Mouse (Mus musculus) ES-E14 (cell line): ENCODE measurements at regions not wholly inside any gene's neighbourhood (a gene's known extent, or its start where the extent isn't known, plus 50 kb on each side); places are given as distances from the start of the nearest gene placed in this dataset.

Source experiments
- DNase-seq: peaks from one replicate; pipeline ENCODE4 v3.0.0-alpha.2; 2013; ENCODE audit warnings: low read depth, low spot score
- H3K27ac ChIP-seq: 2 replicates; pipeline ENCODE4 v1.5.1; 2012; ENCODE audit warnings: low read depth, mild to moderate bottlenecking, low read length, moderate library complexity, mixed read lengths; ENCODE audit not compliant: poor library complexity, insufficient read depth, severe bottlenecking
- H3K36me3 ChIP-seq: 2 replicates; pipeline ENCODE4 v1.6.1; 2012; ENCODE audit warnings: mild to moderate bottlenecking, low read length, moderate library complexity, mixed read lengths; ENCODE audit not compliant: control insufficient read depth, poor library complexity, insufficient read depth, severe bottlenecking
- H3K4me1 ChIP-seq, 2 experiments: fragments of 150-350 bp in 1 of 2; sonication (generic) in 1 of 2; 2 replicates each; pipeline ENCODE4 v1.6.1; 2012; ENCODE audit warnings: low read length in 2 of 2, mild to moderate bottlenecking in 1 of 2, mixed read lengths in 1 of 2; ENCODE audit not compliant: control insufficient read depth in 2 of 2, insufficient read depth in 2 of 2, poor library complexity in 1 of 2
- H3K4me3 ChIP-seq, 2 experiments: fragments of 150-350 bp in 1 of 2; sonication (generic) in 1 of 2; 2 replicates each; pipeline ENCODE4 v1.5.1; 2012; ENCODE audit warnings: low read length in 2 of 2, low read depth in 1 of 2, mild to moderate bottlenecking in 1 of 2, mixed read lengths in 1 of 2; ENCODE audit not compliant: insufficient read depth in 1 of 2, poor library complexity in 1 of 2, severe bottlenecking in 1 of 2
- H3K9ac ChIP-seq: 2 replicates; pipeline ENCODE4 v1.6.1; 2012; ENCODE audit warnings: low read depth, mild to moderate bottlenecking, low read length, mixed read lengths; ENCODE audit not compliant: poor library complexity, insufficient read depth, severe bottlenecking
- H3K9me3 ChIP-seq: fragments of 150-350 bp; sonication (generic); 2 replicates; pipeline ENCODE4 v1.6.1; 2012; ENCODE audit warnings: low read depth, mild to moderate bottlenecking, low read length; ENCODE audit not compliant: control insufficient read depth, insufficient read depth
- CHD2 ChIP-seq: IDR thresholded peaks from 2 replicates; pipeline ENCODE4 v1.6.1; 2014; ENCODE audit warnings: mild to moderate bottlenecking, low read depth, low read length, inconsistent platforms
- HCFC1 ChIP-seq: IDR thresholded peaks from 2 replicates; pipeline ENCODE4 v1.6.1; 2012; ENCODE audit warnings: low read length, inconsistent platforms, borderline replicate concordance; ENCODE audit not compliant: insufficient read depth
- MAFK ChIP-seq: IDR thresholded peaks from 2 replicates; pipeline ENCODE4 v1.6.1; 2014; ENCODE audit warnings: mild to moderate bottlenecking, low read depth, low read length, inconsistent platforms; ENCODE audit not compliant: insufficient read depth
- ZC3H11A ChIP-seq: IDR thresholded peaks from 2 replicates; pipeline ENCODE4 v1.6.1; 2012; ENCODE audit warnings: low read depth, mild to moderate bottlenecking, inconsistent platforms, low read length, borderline replicate concordance
- ZNF384 ChIP-seq: IDR thresholded peaks from 2 replicates; pipeline ENCODE4 v1.6.1; 2012; ENCODE audit warnings: low read depth, low read length, inconsistent platforms
- in situ Hi-C, 2 experiments: fragments of 600-800 bp; cut with MboI; formaldehyde crosslinking; loops; one replicate each; pipeline ENCODE4 v1.15.1; 2025; ENCODE audit warnings: low sequenced_read_pairs in 2 of 2, inconsistent platforms in 1 of 2; ENCODE audit not compliant: unreplicated experiment in 2 of 2

DNA sequence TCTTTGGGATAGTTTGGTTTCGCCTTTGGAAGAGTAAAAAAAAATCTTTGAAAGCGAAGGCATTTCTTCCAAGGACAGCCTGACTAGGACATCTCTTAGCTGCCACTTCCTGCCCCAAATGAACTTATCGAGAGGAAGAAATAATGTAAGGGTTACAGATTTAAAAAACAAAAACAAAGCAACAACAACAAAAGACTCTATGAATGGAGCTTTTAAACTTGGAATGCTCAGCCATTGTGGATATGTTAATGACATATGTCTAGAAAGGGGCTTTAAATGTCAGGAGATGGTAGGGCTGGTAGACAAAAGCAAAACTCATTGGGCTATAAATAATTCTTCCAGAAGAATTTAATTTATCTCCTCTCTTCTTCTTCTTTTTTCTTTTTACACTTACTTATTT, 2041.7 kb downstream of the A830018L16Rik start:
- H3K9ac ChIP-seq = no peak overlapping the region
- no peak overlapping the region for H3K4me3 ChIP-seq
- H3K27ac ChIP-seq = no peak overlapping the region; the same call in 1 of the 2 replicates
- in situ Hi-C loops = no loop called here
- TF ChIP-seq HCFC1 (no peak), MAFK (no peak), CHD2 (no peak), ZNF384 (no peak), ZC3H11A (no peak)
- peaks cover 5% of the 10 kb centered on the region; the same call in 1 of the 2 replicates for H3K9me3 ChIP-seq
- H3K4me1 ChIP-seq = no peaks in the 10 kb centered on the region
- H3K36me3 ChIP-seq = no peaks in the 10 kb centered on the region
- DNase-seq = peak; percentile 24

GRCm38 (mm10) chr1:13464311-13464710, 2050.4 kb downstream of the A830018L16Rik start:
- Histone ChIP-seq H3K36me3 (no peaks in the 10 kb centered on the region), H3K4me1 (no peaks in the 10 kb centered on the region), H3K9me3 (peaks cover 7% of the 10 kb centered on the region), H3K4me3 (no peak overlapping the region), H3K9ac (no peak overlapping the region), H3K27ac (no peak overlapping the region)
- peak; percentile 22 for DNase-seq
- in situ Hi-C loops = no loop called here
- TF ChIP-seq MAFK = no peak
- no peak for TF ChIP-seq ZC3H11A
- TF ChIP-seq HCFC1 = no peak
- no peak for TF ChIP-seq CHD2
- no peak for TF ChIP-seq ZNF384

DNA sequence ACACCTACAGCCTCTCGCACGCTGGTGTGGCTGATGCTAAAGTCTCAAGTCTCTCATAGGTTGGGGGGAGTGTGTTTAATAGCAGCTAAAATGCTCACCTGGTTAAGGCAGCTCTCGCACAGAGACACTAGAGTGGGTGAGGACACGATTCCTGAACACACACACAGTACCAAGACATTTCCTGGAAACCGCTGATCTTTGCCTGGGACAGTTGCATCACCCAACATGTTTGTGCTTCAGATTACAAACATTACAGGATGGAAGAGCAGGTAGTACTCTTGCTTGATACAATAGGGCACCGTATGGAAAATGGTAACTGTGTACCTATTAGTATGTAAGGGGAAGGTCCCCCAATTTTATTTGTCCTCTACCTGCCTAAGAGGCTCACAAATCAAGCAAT, 2053.3 kb downstream of the A830018L16Rik start:
- Histone ChIP-seq H3K27ac (no peak overlapping the region), H3K9me3 (0 out of 2 replicates have a peak, but pooled peaks cover 2% of the 10 kb centered on the region), H3K4me3 (no peak overlapping the region), H3K9ac (no peak overlapping the region), H3K4me1 (no peaks in the 10 kb centered on the region), H3K36me3 (no peaks in the 10 kb centered on the region)
- in situ Hi-C loops = no loop called here
- TF ChIP-seq ZNF384 = no peak
- no peak for TF ChIP-seq MAFK
- no peak for TF ChIP-seq ZC3H11A
- TF ChIP-seq HCFC1 = no peak
- no peak for TF ChIP-seq CHD2
- DNase-seq = no peak

- no peaks in the 10 kb centered on the region for H3K9me3 ChIP-seq
- H3K27ac ChIP-seq = no peak overlapping the region
- no peak overlapping the region for H3K4me3 ChIP-seq
- in situ Hi-C loops = no loop called here
- no peak overlapping the region for H3K9ac ChIP-seq
- DNase-seq = no peak
- H3K4me1 ChIP-seq = no peaks in the 10 kb centered on the region
- TF ChIP-seq ZC3H11A (no peak), CHD2 (no peak), MAFK (no peak), HCFC1 (no peak), ZNF384 (no peak)
- H3K36me3 ChIP-seq = no peaks in the 10 kb centered on the region
Measured at GRCm38 (mm10) chr1:13467886-13468630, 2054.2 kb downstream of the A830018L16Rik start.

GRCm38 (mm10) chr1:13494727-13495404, 2081.0 kb downstream of the A830018L16Rik start:
- in situ Hi-C loops = no loop called here
- no peak for TF ChIP-seq CHD2
- no peak for TF ChIP-seq HCFC1
- no peak for TF ChIP-seq ZNF384
- no peak for TF ChIP-seq ZC3H11A
- no peak for TF ChIP-seq MAFK
- H3K9me3 ChIP-seq = no peaks in the 10 kb centered on the region
- no peak overlapping the region for H3K27ac ChIP-seq
- no peak overlapping the region for H3K4me3 ChIP-seq
- no peak for DNase-seq
- H3K9ac ChIP-seq = no peak overlapping the region
- H3K4me1 ChIP-seq = 0 out of 4 replicates have a peak, but pooled peaks cover 1 to 2% of the 10 kb centered on the region in 2 experiments
- no peaks in the 10 kb centered on the region for H3K36me3 ChIP-seq
